Mouse (Mus musculus) thymus, postnatal 25 days (tissue): ENCODE results near the gene Siglecg.

ENCODE experiments used
- DNase-seq: peaks from one replicate; pipeline ENCODE4 v3.0.0; 2022

Gene Siglecg

GRCm38 (mm10) chr7:43443126-43443916 lies 35.3 kb downstream of the Siglecg start:
- DNase-seq: peak; percentile 81

DNA sequence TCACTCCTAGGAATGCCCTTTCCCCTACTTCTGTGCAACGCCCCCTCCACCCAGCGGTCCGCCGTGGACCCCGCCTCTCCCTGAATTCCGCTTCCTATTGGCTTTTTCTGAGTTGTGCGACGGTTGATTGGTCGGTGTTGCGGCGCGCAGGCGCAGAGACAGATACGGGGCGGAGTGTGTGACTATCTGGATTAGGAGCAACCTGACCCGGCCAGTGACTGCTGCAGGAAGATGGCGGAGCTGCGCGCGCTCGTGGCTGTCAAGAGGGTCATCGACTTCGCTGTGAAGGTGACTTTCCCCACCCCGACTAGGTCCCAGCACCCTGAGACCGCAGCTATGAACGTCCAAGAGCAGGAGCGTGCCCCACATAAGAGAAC lies 35.9 kb downstream of the Siglecg start, which contains the start of the genes Etfb and Gm45233:
Gene Etfb (plus strand): TSS at position 167 of the 377 bp plus-strand sequence.
Gene Gm45233 (plus strand): TSS at position 212 of the 377 bp plus-strand sequence.
- peak; percentile 88 for DNase-seq

- no peak for DNase-seq
These were observed 39.8 kb downstream of the Siglecg start for GRCm38 (mm10) chr7:43447801-43448200.

- no peak for DNase-seq
These were observed 40.2 kb downstream of the Siglecg start for GRCm38 (mm10) chr7:43448246-43448645.

GRCm38 (mm10) chr7:43449811-43450210 lies 41.8 kb downstream of the Siglecg start:
- no peak for DNase-seq

- no peak for DNase-seq
These were observed 43.7 kb downstream of the Siglecg start for GRCm38 (mm10) chr7:43451726-43452125.

DNA sequence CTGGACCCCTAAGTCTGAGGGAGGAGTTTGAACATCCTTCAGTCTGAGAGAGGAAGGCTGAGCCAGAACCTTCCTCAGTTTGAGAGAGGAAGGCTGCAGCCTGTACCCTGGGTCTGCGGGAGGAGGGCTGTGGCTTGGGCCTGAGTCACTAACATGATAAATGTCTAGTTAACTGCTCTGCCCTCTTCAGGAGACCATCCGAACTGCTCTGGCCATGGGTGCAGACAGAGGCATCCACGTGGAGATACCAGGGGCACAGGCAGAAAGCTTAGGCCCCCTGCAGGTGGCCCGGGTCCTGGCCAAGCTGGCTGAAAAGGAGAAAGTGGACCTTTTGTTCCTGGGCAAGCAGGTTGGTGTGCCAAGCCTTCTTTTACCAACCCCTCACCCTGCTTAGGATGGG lies 44.6 kb downstream of the Siglecg start:
- peak; percentile 37 for DNase-seq

GRCm38 (mm10) chr7:43453599-43454355 lies 45.8 kb downstream of the Siglecg start:
- DNase-seq: no peak

DNA sequence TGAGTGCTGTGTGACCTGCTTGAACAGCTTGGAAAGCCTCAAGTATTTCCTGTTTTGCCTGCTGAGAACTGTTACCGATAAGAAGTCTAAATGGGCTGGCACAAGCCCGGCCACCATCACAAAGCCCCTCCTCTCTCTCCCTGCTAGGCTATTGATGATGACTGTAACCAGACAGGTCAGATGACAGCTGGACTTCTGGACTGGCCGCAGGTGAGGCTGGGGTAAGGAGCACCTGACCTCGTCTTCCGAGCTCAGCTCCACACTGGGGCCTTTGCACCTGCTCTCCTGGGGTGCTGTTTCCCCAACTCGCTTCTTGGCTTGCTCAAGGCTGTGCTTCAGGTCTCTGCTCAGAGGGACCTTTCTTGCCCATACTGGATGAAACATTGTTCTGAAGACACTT lies 46.4 kb downstream of the Siglecg start:
- no peak for DNase-seq

- DNase-seq: no peak
These were observed 54.8 kb downstream of the Siglecg start, which contains the start of gene Vsig10l for GRCm38 (mm10) chr7:43462851-43463250. Vsig10l (plus strand) TSS chr7:43463151.

GRCm38 (mm10) chr7:43463976-43464375 lies 56.0 kb downstream of the Siglecg start:
- no peak for DNase-seq

DNA sequence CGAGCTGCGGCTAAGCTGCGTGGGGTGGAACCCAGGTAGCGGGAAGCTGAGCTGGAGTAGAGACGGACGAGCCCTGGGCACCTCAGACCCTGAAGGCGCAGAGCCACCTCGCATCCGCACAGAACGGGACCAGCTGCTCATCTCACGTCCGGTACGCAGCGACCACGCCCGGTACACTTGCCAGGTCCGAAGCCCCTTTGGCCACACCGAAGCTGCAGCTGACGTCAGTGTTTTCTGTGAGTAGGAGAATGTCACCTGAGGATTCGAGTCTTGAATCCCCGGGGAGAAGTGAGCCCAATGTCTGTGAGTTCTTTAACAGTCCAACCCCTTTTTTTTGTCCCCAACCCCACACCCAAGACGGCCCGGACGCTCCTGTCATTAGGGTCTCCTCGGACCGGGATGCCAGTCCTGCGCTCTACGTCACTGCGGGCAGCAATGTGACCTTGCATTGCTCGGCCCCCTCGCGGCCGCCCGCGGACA lies 56.9 kb downstream of the Siglecg start:
- no peak for DNase-seq

DNA sequence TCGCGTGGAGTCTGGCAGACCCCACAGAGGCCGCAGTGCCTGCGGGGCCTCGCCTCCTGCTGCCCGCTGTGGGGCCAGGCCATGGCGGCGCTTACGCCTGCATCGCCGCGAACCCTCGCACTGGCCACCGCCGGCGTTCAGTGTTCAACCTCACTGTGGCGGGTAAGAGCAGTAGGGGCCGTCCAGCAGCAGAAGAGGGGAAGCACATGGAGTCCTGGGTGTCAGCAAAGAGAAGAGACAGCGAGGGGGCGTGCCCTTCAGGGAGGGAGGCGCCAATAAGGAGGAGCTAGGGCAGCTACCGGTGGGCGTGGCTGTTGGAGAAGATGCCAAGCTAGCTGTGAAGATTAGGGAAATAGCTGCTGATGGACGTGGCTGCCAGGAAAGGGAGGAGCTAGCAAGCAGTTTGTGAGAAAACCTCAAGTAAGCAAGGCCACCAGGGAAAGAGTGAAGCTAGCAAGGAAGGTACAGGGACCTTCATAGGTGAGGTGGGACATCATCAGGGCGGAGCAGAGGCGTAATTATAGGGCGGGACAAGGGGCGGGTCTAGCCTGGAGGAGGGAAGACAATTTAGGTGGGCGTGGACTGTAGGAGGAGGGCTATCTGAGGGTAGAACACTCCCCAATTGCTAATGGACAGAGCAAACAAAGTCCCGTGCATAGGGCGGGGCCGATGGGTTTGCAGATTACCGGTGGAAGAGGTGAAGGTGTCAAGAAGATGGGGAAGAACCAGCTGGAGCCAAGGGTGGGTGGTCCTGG lies 57.5 kb downstream of the Siglecg start:
- DNase-seq: peak; percentile 78

GRCm38 (mm10) chr7:43466099-43466694 lies 58.2 kb downstream of the Siglecg start:
- DNase-seq: peak; percentile 81
